Mouse (Mus musculus): ENCODE results near the gene Snd1. TPM values are rescaled to one million over a fixed set of nuclear protein-coding genes. Genes with fewer than 3 reads are reported as not detected.

Snd1 gene
- polyA plus RNA-seq, 1 experiment from 2014 or later: 127 TPM

GRCm38 (mm10) chr6:28875333-28875732 lies 400.4 kb downstream of the Snd1 start:
- H3K36me3 ChIP-seq (ENCODE audit: control insufficient read depth, insufficient read depth, low read length): peaks cover 4% of the 10 kb centered on the region; the same call in 1 of the 2 replicates
- no peak overlapping the region for H3K4me2 ChIP-seq (ENCODE audit: low read depth, low read length)
- peaks cover 17% of the 10 kb centered on the region for H3K4me1 ChIP-seq (ENCODE audit: control insufficient read depth, insufficient read depth, low read length)
- H3K9me3 ChIP-seq (ENCODE audit: control insufficient read depth, low read length): no peaks in the 10 kb centered on the region
- no peak overlapping the region for H3K27ac ChIP-seq (ENCODE audit: low read length)
- H3K9ac ChIP-seq (ENCODE audit: low read depth, low read length): no peak overlapping the region
- 78% methylated on average over 1 of the region's 1 CpGs for WGBS
- H3K4me3 ChIP-seq (ENCODE audit: low read length): no peak overlapping the region
- H3K27me3 ChIP-seq (replicated peaks; ENCODE audit: control insufficient read depth, insufficient read depth, low read length): no peaks in the 10 kb centered on the region
- no peak for ATAC-seq

- WGBS: 54% methylated on average over 3 of the region's 3 CpGs
- Histone ChIP-seq H3K9ac (ENCODE audit: low read depth, low read length) (no peak overlapping the region), H3K4me1 (ENCODE audit: control insufficient read depth, insufficient read depth, low read length) (peaks cover 17% of the 10 kb centered on the region), H3K4me2 (ENCODE audit: low read depth, low read length) (no peak overlapping the region), H3K27ac (ENCODE audit: low read length) (no peak overlapping the region), H3K36me3 (ENCODE audit: control insufficient read depth, insufficient read depth, low read length) (peaks cover 6% of the 10 kb centered on the region; the same call in 1 of the 2 replicates), H3K27me3 (replicated peaks; ENCODE audit: control insufficient read depth, insufficient read depth, low read length) (no peaks in the 10 kb centered on the region), H3K4me3 (ENCODE audit: low read length) (no peak overlapping the region), H3K9me3 (ENCODE audit: control insufficient read depth, low read length) (no peaks in the 10 kb centered on the region)
- ATAC-seq: 0 out of 2 replicates have a peak, but pooled peaks have one; percentile 24
These were observed 401.6 kb downstream of the Snd1 start for GRCm38 (mm10) chr6:28876492-28876891.

GRCm38 (mm10) chr6:28877945-28878666 lies 403.2 kb downstream of the Snd1 start:
- Histone ChIP-seq H3K4me1 (ENCODE audit: control insufficient read depth, insufficient read depth, low read length) (peaks cover 12% of the 10 kb centered on the region), H3K36me3 (ENCODE audit: control insufficient read depth, insufficient read depth, low read length) (peaks cover 6% of the 10 kb centered on the region; the same call in 1 of the 2 replicates), H3K9me3 (ENCODE audit: control insufficient read depth, low read length) (no peaks in the 10 kb centered on the region), H3K9ac (ENCODE audit: low read depth, low read length) (no peak overlapping the region), H3K4me2 (ENCODE audit: low read depth, low read length) (no peak overlapping the region), H3K27me3 (replicated peaks; ENCODE audit: control insufficient read depth, insufficient read depth, low read length) (no peaks in the 10 kb centered on the region), H3K4me3 (ENCODE audit: low read length) (no peak overlapping the region), H3K27ac (ENCODE audit: low read length) (no peak overlapping the region)
- WGBS: 41% methylated on average over 7 of the region's 7 CpGs
- no peak for ATAC-seq

- Histone ChIP-seq H3K9me3 (ENCODE audit: control insufficient read depth, low read length) (no peaks in the 10 kb centered on the region), H3K4me3 (ENCODE audit: low read length) (no peak overlapping the region), H3K9ac (ENCODE audit: low read depth, low read length) (no peak overlapping the region), H3K27ac (ENCODE audit: low read length) (no peak overlapping the region), H3K4me1 (ENCODE audit: control insufficient read depth, insufficient read depth, low read length) (no peaks in the 10 kb centered on the region), H3K36me3 (ENCODE audit: control insufficient read depth, insufficient read depth, low read length) (peaks cover 7% of the 10 kb centered on the region; the same call in 1 of the 2 replicates), H3K4me2 (ENCODE audit: low read depth, low read length) (no peak overlapping the region), H3K27me3 (replicated peaks; ENCODE audit: control insufficient read depth, insufficient read depth, low read length) (no peaks in the 10 kb centered on the region)
- 75% methylated on average over 8 of the region's 8 CpGs for WGBS
- no peak for ATAC-seq
These were observed 404.4 kb downstream of the Snd1 start for GRCm38 (mm10) chr6:28879315-28879714.

DNA sequence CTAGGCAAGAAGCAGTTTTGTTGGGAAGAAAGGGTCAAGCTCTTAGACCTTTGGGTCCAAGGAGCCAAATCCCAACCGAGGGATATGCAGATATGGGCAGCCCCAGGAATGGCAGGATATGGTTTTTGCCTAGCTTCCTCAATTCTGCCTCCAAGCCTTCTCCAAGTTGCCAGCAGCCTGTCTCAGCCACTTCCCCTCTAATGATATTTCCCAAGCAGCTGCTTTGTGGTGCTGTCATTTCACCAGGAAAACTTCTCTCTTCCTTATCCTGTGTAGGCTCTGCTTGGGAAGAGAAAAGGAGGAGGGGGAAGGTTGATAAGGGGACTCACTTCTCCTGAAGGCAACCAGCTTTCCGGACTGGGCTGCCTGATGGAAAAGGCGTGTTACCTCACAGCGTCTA lies 406.0 kb downstream of the Snd1 start:
- Histone ChIP-seq H3K9ac (ENCODE audit: low read depth, low read length) (no peak overlapping the region), H3K36me3 (ENCODE audit: control insufficient read depth, insufficient read depth, low read length) (peaks cover 12% of the 10 kb centered on the region; the same call in 1 of the 2 replicates), H3K27me3 (replicated peaks; ENCODE audit: control insufficient read depth, insufficient read depth, low read length) (no peaks in the 10 kb centered on the region), H3K9me3 (ENCODE audit: control insufficient read depth, low read length) (no peaks in the 10 kb centered on the region), H3K27ac (ENCODE audit: low read length) (0 out of 2 replicates have a peak overlapping the region, but pooled peaks have one; percentile 12), H3K4me2 (ENCODE audit: low read depth, low read length) (no peak overlapping the region), H3K4me3 (ENCODE audit: low read length) (no peak overlapping the region), H3K4me1 (ENCODE audit: control insufficient read depth, insufficient read depth, low read length) (no peaks in the 10 kb centered on the region)
- ATAC-seq: no peak
- 82% methylated on average over 4 of the region's 4 CpGs for WGBS

- Histone ChIP-seq H3K9ac (ENCODE audit: low read depth, low read length) (no peak overlapping the region), H3K4me2 (ENCODE audit: low read depth, low read length) (no peak overlapping the region), H3K4me3 (ENCODE audit: low read length) (no peak overlapping the region), H3K4me1 (ENCODE audit: control insufficient read depth, insufficient read depth, low read length) (no peaks in the 10 kb centered on the region), H3K27ac (ENCODE audit: low read length) (no peak overlapping the region), H3K27me3 (replicated peaks; ENCODE audit: control insufficient read depth, insufficient read depth, low read length) (no peaks in the 10 kb centered on the region), H3K36me3 (ENCODE audit: control insufficient read depth, insufficient read depth, low read length) (peaks cover 15% of the 10 kb centered on the region), H3K9me3 (ENCODE audit: control insufficient read depth, low read length) (no peaks in the 10 kb centered on the region)
- no peak for ATAC-seq
- 79% methylated on average over 5 of the region's 5 CpGs for WGBS
These were observed 408.6 kb downstream of the Snd1 start for GRCm38 (mm10) chr6:28883518-28883917.

- WGBS: 81% methylated on average over 7 of the region's 7 CpGs
- no peak overlapping the region for H3K4me3 ChIP-seq (ENCODE audit: low read length)
- no peak overlapping the region for H3K9ac ChIP-seq (ENCODE audit: low read depth, low read length)
- H3K36me3 ChIP-seq (ENCODE audit: control insufficient read depth, insufficient read depth, low read length): peaks cover 19% of the 10 kb centered on the region
- no peaks in the 10 kb centered on the region for H3K27me3 ChIP-seq (replicated peaks; ENCODE audit: control insufficient read depth, insufficient read depth, low read length)
- no peak overlapping the region for H3K4me2 ChIP-seq (ENCODE audit: low read depth, low read length)
- H3K4me1 ChIP-seq (ENCODE audit: control insufficient read depth, insufficient read depth, low read length): no peaks in the 10 kb centered on the region
- ATAC-seq: no peak
- H3K9me3 ChIP-seq (ENCODE audit: control insufficient read depth, low read length): no peaks in the 10 kb centered on the region
- no peak overlapping the region for H3K27ac ChIP-seq (ENCODE audit: low read length)
These were observed 411.9 kb downstream of the Snd1 start for GRCm38 (mm10) chr6:28886724-28887440.

DNA sequence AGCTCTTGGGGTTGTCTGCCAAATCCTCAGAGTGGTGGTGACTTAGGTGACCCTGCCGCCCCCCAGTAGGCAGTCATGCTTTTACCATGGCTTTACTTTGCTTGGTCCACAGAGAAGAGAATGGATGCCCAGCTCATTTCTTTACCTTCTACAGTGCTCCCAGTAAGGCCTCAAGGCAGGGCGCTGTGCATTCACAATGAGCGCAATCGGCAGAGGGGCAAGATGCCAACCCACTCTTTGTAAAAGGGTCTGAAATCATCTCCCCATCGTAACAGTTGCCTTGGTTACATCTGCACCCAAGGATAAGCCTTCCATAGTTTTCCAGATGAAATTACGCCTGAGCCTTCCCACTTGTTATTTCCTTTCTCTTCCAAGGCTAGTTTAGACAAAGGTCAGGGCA lies 415.5 kb downstream of the Snd1 start:
- Histone ChIP-seq H3K9ac (ENCODE audit: low read depth, low read length) (no peak overlapping the region), H3K4me1 (ENCODE audit: control insufficient read depth, insufficient read depth, low read length) (no peaks in the 10 kb centered on the region), H3K9me3 (ENCODE audit: control insufficient read depth, low read length) (no peaks in the 10 kb centered on the region), H3K4me3 (ENCODE audit: low read length) (no peak overlapping the region), H3K27me3 (replicated peaks; ENCODE audit: control insufficient read depth, insufficient read depth, low read length) (no peaks in the 10 kb centered on the region), H3K4me2 (ENCODE audit: low read depth, low read length) (no peak overlapping the region), H3K36me3 (ENCODE audit: control insufficient read depth, insufficient read depth, low read length) (peaks cover 10% of the 10 kb centered on the region), H3K27ac (ENCODE audit: low read length) (no peak overlapping the region)
- no peak for ATAC-seq
- WGBS: 85% methylated on average over 6 of the region's 6 CpGs

DNA sequence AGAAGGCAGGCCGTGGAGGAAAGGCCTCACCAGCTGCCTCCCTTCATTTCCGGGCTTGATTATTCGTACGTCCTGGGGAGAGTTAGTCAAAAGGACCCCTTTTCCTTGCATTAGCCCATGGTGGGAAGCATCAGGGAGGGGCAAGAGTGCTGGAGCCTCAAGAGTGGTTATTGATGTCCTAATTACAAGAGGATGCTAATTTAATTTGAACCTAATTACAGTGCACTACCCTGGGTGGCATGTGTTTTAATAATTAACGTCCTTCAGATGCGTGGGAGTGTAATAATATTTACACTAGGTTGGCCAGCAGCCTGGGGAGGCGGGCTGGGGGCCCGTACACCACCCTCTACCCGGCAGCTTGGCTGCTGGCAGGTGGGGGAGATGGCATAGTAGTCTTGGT lies 416.5 kb downstream of the Snd1 start:
- Histone ChIP-seq H3K27me3 (replicated peaks; ENCODE audit: control insufficient read depth, insufficient read depth, low read length) (no peaks in the 10 kb centered on the region), H3K4me1 (ENCODE audit: control insufficient read depth, insufficient read depth, low read length) (no peaks in the 10 kb centered on the region), H3K9me3 (ENCODE audit: control insufficient read depth, low read length) (no peaks in the 10 kb centered on the region), H3K4me3 (ENCODE audit: low read length) (no peak overlapping the region), H3K9ac (ENCODE audit: low read depth, low read length) (no peak overlapping the region), H3K4me2 (ENCODE audit: low read depth, low read length) (no peak overlapping the region), H3K36me3 (ENCODE audit: control insufficient read depth, insufficient read depth, low read length) (peaks cover 7% of the 10 kb centered on the region; the same call in 1 of the 2 replicates), H3K27ac (ENCODE audit: low read length) (no peak overlapping the region)
- ATAC-seq: peak; percentile 2; the same call in 1 of the 2 replicates
- WGBS: 33% methylated on average over 9 of the region's 9 CpGs
